Mouse (Mus musculus) liver, embryonic 16.5 days (tissue): ENCODE results near the gene Tinf2. TPM values are rescaled to one million over a fixed set of nuclear protein-coding genes. Genes with fewer than 3 reads are reported as not detected.
A peak's percentile ranks its signal among the peaks of the same experiment; 100 is the strongest.

Source experiments
- ATAC-seq: fragments of 200-750 bp; cut with Nextera tagmentation; 2 replicates; pipeline ENCODE4 v1.8.0; 2017; ENCODE audit warnings: low read depth, mild to moderate bottlenecking, moderate number of reproducible peaks, moderate library complexity
- H3K27ac ChIP-seq: fragments of 300-500 bp; sonication (generic); 2 replicates; pipeline ENCODE4 v1.5.1; 2014; ENCODE audit warnings: mild to moderate bottlenecking, low read length
- H3K27me3 ChIP-seq: fragments of 300-500 bp; sonication (generic); 2 replicates; pipeline ENCODE4 v1.6.1; 2014; ENCODE audit warnings: low read depth, low read length, mixed read lengths; ENCODE audit not compliant: control insufficient read depth, insufficient read depth
- H3K36me3 ChIP-seq: fragments of 300-500 bp; sonication (generic); 2 replicates; pipeline ENCODE4 v1.6.1; 2014; ENCODE audit warnings: mild to moderate bottlenecking; ENCODE audit not compliant: control insufficient read depth, insufficient read depth
- H3K4me1 ChIP-seq: fragments of 300-500 bp; sonication (generic); 2 replicates; pipeline ENCODE4 v1.6.1; 2014; ENCODE audit warnings: low read depth, low read length, mixed read lengths; ENCODE audit not compliant: control insufficient read depth
- H3K4me2 ChIP-seq: fragments of 300-500 bp; sonication (generic); 2 replicates; pipeline ENCODE4 v1.6.1; 2014; ENCODE audit warnings: low read depth, low read length, mixed read lengths
- H3K4me3 ChIP-seq: fragments of 300-500 bp; sonication (generic); 2 replicates; pipeline ENCODE4 v1.5.1; 2014; ENCODE audit warnings: low read depth, mild to moderate bottlenecking, low read length
- H3K9ac ChIP-seq: fragments of 300-500 bp; sonication (generic); 2 replicates; pipeline ENCODE4 v1.6.1; 2014; ENCODE audit warnings: low read depth, low read length
- H3K9me3 ChIP-seq: fragments of 300-500 bp; sonication (generic); replicated peaks from 2 replicates; pipeline ENCODE4 v1.6.1; 2016; ENCODE audit warnings: low read length; ENCODE audit not compliant: control insufficient read depth
- WGBS: fragments of 180-500 bp; shearing (Covaris S2); extraction: QIAGEN DNeasy Blood & Tissue Kit; methylation state at CpG from one replicate; pipeline ENCODE4 v1.1.7; 2014; ENCODE audit not compliant: insufficient replicate concordance; 5-methylcytosine and 5-hydroxymethylcytosine counted together
- polyA plus RNA-seq: library from polyadenylated mRNA; unstranded; fragments of >200 nt; fragmentation: Nextera tagmentation; extraction: Ambion mirVana; gene quantifications from 2 replicates; pipeline ENCODE4 v1.2.1, GENCODE M21; 2015

The Tinf2 gene
- polyA plus RNA-seq, 1 experiment from 2014 or later = 17.8 TPM

DNA sequence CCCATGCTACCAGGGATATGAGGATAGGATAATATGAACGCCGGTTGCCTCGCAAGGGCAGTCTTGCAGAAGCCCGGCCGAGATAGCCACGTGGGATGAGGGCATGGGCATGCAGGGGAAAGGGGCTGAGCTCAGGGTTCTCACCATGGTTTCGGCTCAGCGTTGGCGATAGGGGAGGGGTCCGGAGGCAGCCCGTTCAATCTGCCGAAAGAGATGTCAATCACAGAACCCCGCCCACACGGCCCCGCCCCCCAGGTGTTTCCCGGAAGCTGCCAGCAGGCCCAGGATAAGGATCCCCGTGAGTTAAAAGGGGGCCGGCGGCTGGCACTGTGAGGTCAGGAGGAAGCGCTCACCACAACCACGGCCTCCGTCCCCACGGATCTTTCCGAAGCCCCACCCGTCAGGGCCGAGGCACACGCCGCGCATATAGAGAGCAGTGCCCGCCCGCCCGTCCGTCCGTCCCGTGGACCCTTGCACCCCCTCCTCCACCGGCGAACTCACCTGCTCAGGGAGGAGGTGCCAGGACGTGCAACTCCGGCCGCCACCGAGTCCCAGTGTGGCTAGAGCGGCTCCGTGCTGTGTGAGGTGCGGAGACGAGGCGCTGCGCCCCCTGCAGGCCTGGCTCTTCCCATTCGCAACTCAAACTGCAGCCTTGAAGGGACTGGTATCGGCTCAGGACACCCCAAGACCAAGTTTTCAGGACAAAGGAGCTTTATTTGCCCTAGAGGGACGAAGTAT, 40.2 kb upstream of the Tinf2 start, which contains the start of gene Rabggta:
Gene Rabggta, minus strand, starts transcription at position 564 of the 738 bp plus-strand sequence.
- Histone ChIP-seq H3K4me1 (peaks cover 29% of the 10 kb centered on the region), H3K9me3 (no peaks in the 10 kb centered on the region), H3K27ac (peak within 1 kb of the TSS; percentile 76), H3K4me3 (peak within 1 kb of the TSS; percentile 77), H3K9ac (peak within 1 kb of the TSS; percentile 73), H3K27me3 (no peaks in the 10 kb centered on the region), H3K4me2 (peak within 1 kb of the TSS; percentile 80), H3K36me3 (no peaks in the 10 kb centered on the region; the same call in 1 of the 2 replicates)
- WGBS = under 1% methylated on average over 50 of the region's 50 CpGs
- ATAC-seq = peak; percentile 92

- H3K9ac ChIP-seq = no peak overlapping the region
- no peaks in the 10 kb centered on the region; the same call in 1 of the 2 replicates for H3K36me3 ChIP-seq
- H3K4me1 ChIP-seq = peaks cover 29% of the 10 kb centered on the region
- WGBS = 68% methylated on average over 6 of the region's 6 CpGs
- H3K4me3 ChIP-seq = peak overlapping the region; percentile 77; the same call in 1 of the 2 replicates
- peak overlapping the region; percentile 80 for H3K4me2 ChIP-seq
- no peaks in the 10 kb centered on the region for H3K27me3 ChIP-seq
- 0 out of 2 replicates have a peak overlapping the region, but pooled peaks have one; percentile 0 for H3K27ac ChIP-seq
- ATAC-seq = peak; percentile 19
- no peaks in the 10 kb centered on the region for H3K9me3 ChIP-seq
Observed at GRCm38 (mm10) chr14:55721076-55721475, 39.5 kb upstream of the Tinf2 start.

DNA sequence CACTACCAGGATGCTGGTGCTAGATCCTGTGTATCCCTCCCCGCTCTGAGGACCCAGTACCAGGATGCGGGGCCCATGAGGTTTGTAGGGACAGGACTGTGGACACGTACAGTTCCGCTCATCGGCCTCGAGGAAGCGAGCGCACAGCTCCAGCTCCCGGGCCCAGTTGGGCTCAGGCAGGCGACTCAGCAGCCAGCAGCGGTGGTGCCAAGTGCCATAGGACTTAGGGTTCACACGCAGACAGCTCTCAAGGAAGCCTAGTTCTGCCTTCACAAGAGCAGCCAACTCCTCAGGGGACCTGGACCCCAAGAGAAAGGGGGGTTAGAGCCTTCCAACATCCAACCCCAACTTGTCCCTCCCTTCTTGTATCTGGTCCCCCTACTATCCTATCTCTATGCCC, 39.0 kb upstream of the Tinf2 start:
- no peak for ATAC-seq
- Histone ChIP-seq H3K27ac (0 out of 2 replicates have a peak overlapping the region, but pooled peaks have one; percentile 0), H3K4me1 (peaks cover 29% of the 10 kb centered on the region), H3K4me3 (no peak overlapping the region), H3K9ac (no peak overlapping the region), H3K9me3 (no peaks in the 10 kb centered on the region), H3K4me2 (no peak overlapping the region), H3K27me3 (no peaks in the 10 kb centered on the region), H3K36me3 (no peaks in the 10 kb centered on the region; the same call in 1 of the 2 replicates)
- WGBS = 81% methylated on average over 12 of the region's 12 CpGs

DNA sequence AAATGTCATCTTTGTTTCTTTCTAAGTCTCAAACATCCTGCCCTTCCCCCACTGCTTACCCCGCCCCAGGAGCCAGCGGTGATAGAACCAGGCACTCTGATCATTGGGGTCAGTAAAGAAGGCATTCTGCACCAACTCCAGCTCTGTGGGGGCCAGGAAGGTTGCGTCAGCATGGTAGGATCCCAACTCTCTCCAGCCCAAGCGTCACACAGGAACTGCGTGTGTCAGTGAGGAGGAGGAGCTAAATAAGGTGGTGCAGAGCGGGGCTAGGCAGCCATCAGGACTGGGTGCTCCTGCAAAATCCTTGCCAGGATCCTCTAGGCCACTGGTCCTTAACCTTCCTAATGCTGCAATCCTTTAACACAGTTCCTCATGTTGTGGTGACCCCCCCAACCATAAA, 38.1 kb upstream of the Tinf2 start:
- Histone ChIP-seq H3K4me1 (peaks cover 30% of the 10 kb centered on the region), H3K9me3 (no peaks in the 10 kb centered on the region), H3K4me3 (no peak overlapping the region), H3K4me2 (no peak overlapping the region), H3K9ac (no peak overlapping the region), H3K27me3 (no peaks in the 10 kb centered on the region), H3K27ac (no peak overlapping the region), H3K36me3 (no peaks in the 10 kb centered on the region; the same call in 1 of the 2 replicates)
- WGBS = 72% methylated on average over 6 of the region's 6 CpGs
- no peak for ATAC-seq

DNA sequence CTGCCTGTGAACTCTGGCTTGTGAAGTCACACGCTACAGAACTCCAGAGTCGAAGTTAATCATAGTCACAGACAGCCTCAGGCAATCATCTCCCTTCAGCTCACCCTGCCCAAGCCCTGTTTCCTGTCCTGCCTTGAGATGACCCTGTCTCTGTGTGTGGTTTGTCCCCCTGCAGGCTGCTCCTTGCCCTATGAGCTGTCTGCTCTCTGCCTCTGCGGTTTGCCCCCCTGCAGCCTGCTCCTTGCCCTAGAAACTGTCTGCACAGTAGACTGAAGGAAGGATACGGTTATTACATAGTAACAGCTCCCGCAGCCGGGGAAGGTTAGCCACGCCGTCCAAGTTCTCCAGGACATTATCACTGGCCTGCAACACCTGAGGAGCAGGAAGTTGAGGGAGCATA, 35.3 kb upstream of the Tinf2 start:
- no peaks in the 10 kb centered on the region for H3K9me3 ChIP-seq
- H3K4me3 ChIP-seq = no peak overlapping the region
- 69% methylated on average over 8 of the region's 8 CpGs for WGBS
- no peak for ATAC-seq
- no peak overlapping the region for H3K9ac ChIP-seq
- H3K4me1 ChIP-seq = peaks cover 22% of the 10 kb centered on the region
- H3K4me2 ChIP-seq = no peak overlapping the region
- H3K27me3 ChIP-seq = no peaks in the 10 kb centered on the region; the same call in 1 of the 2 replicates
- no peak overlapping the region for H3K27ac ChIP-seq
- H3K36me3 ChIP-seq = no peaks in the 10 kb centered on the region; the same call in 1 of the 2 replicates

DNA sequence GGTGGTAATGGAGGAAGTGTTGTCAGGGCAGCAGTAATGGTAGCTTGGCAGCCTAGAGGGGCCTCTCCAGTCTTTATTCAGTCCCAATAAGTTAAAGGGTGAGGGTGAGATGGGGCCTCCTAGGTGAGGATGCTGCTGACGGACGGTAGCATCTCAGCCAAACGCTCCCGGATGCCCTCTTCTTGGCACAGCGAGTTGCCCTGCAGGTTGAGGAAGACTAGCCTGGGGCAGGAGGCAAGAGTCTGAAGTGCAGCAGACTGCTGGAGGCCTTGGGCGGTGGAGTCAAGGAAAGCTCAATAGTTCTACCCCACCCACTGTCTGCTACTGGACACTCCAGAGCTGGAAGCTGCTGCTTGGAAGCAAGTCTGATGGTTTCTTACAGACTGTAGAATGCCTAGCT, 34.7 kb upstream of the Tinf2 start:
- no peak overlapping the region for H3K9ac ChIP-seq
- peaks cover 17% of the 10 kb centered on the region for H3K4me1 ChIP-seq
- WGBS = 83% methylated on average over 6 of the region's 6 CpGs
- H3K36me3 ChIP-seq = no peaks in the 10 kb centered on the region; the same call in 1 of the 2 replicates
- H3K4me3 ChIP-seq = no peak overlapping the region
- no peak overlapping the region for H3K4me2 ChIP-seq
- H3K27ac ChIP-seq = no peak overlapping the region
- no peak for ATAC-seq
- H3K9me3 ChIP-seq = no peaks in the 10 kb centered on the region
- H3K27me3 ChIP-seq = no peaks in the 10 kb centered on the region; the same call in 1 of the 2 replicates

GRCm38 (mm10) chr14:55714893-55715292, 33.3 kb upstream of the Tinf2 start:
- H3K36me3 ChIP-seq = no peaks in the 10 kb centered on the region; the same call in 1 of the 2 replicates
- no peak for ATAC-seq
- H3K27me3 ChIP-seq = no peaks in the 10 kb centered on the region; the same call in 1 of the 2 replicates
- no peak overlapping the region for H3K9ac ChIP-seq
- H3K9me3 ChIP-seq = no peaks in the 10 kb centered on the region
- H3K4me1 ChIP-seq = peaks cover 16% of the 10 kb centered on the region
- WGBS = 28% methylated on average over 6 of the region's 6 CpGs
- no peak overlapping the region for H3K4me2 ChIP-seq
- H3K27ac ChIP-seq = no peak overlapping the region
- no peak overlapping the region for H3K4me3 ChIP-seq

DNA sequence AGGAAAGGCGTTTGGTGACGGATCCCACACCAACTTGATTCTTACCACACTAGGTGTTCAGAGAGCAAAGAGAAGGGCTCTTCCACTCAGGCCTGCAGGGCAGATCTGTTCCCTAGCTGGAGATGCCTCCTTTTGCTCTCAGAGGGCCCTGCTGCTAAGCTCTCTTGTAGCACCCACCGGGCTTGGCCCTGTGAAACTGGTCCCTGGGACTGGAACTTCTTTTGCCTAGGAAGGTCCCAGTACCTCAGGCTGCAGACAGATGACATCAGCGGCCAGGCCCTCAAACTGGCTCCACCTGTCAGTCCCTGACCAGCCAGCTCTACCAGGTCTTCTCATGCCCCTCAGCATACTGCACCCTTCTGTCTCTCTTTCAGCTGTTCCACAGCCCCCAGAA, 32.1 kb upstream of the Tinf2 start, which contains the start of gene Tgm1:
Gene Tgm1, minus strand, starts transcription at position 198 of the 394 bp plus-strand sequence.
- no peak for ATAC-seq
- 18% methylated on average over 4 of the region's 4 CpGs for WGBS
- H3K27ac ChIP-seq = no peak within 1 kb of the TSS

More for the DNA sequence above, 32.1 kb upstream of the Tinf2 start, which contains the start of gene Tgm1:
- peak within 1 kb of the TSS; percentile 52 for H3K4me3 ChIP-seq
- peaks cover 16% of the 10 kb centered on the region for H3K4me1 ChIP-seq
- no peaks in the 10 kb centered on the region; the same call in 1 of the 2 replicates for H3K27me3 ChIP-seq
- H3K4me2 ChIP-seq = peak within 1 kb of the TSS; percentile 62
- H3K9ac ChIP-seq = peak within 1 kb of the TSS; percentile 40; the same call in 1 of the 2 replicates
- no peaks in the 10 kb centered on the region; the same call in 1 of the 2 replicates for H3K36me3 ChIP-seq
- H3K9me3 ChIP-seq = no peaks in the 10 kb centered on the region
